Mouse (Mus musculus) stomach, embryonic 16.5 days (tissue): ENCODE data around the gene Gngt1. TPM values are rescaled to one million over a fixed set of nuclear protein-coding genes. Genes with fewer than 3 reads are reported as not detected.

Source experiments
- ATAC-seq: fragments of 200-750 bp; cut with Nextera tagmentation; 2 replicates; pipeline ENCODE4 v1.8.0; 2017; ENCODE audit warnings: moderate number of reproducible peaks, moderate TSS enrichment; ENCODE audit not compliant: insufficient read depth, low FRiP score
- H3K27ac ChIP-seq: fragments of 300-500 bp; sonication (generic); 2 replicates; pipeline ENCODE4 v1.5.1; 2014; ENCODE audit warnings: low read length
- H3K27me3 ChIP-seq: fragments of 300-500 bp; sonication (generic); 2 replicates; pipeline ENCODE4 v1.6.1; 2014; ENCODE audit warnings: low read length, control low read depth, mixed read lengths; ENCODE audit not compliant: control insufficient read depth, insufficient read depth
- H3K36me3 ChIP-seq: fragments of 300-500 bp; sonication (generic); 2 replicates; pipeline ENCODE4 v1.6.1; 2014; ENCODE audit warnings: low read length; ENCODE audit not compliant: control insufficient read depth, insufficient read depth
- H3K4me1 ChIP-seq: fragments of 300-500 bp; sonication (generic); 2 replicates; pipeline ENCODE4 v1.6.1; 2014; ENCODE audit warnings: low read length, control low read depth, mixed read lengths; ENCODE audit not compliant: control insufficient read depth, insufficient read depth
- H3K4me2 ChIP-seq: fragments of 300-500 bp; sonication (generic); 2 replicates; pipeline ENCODE4 v1.6.1; 2014; ENCODE audit warnings: low read depth, low read length, mixed read lengths
- H3K4me3 ChIP-seq: fragments of 300-500 bp; sonication (generic); replicated peaks from 2 replicates; pipeline ENCODE4 v1.5.1; 2014; ENCODE audit warnings: mild to moderate bottlenecking, low read length
- H3K9ac ChIP-seq: fragments of 300-500 bp; sonication (generic); 2 replicates; pipeline ENCODE4 v1.6.1; 2014; ENCODE audit warnings: low read length
- H3K9me3 ChIP-seq: fragments of 300-500 bp; sonication (generic); replicated peaks from 2 replicates; pipeline ENCODE4 v1.6.1; 2016; ENCODE audit warnings: low read length, control low read depth; ENCODE audit not compliant: control insufficient read depth
- WGBS: fragments of 180-500 bp; shearing (Covaris S2); extraction: QIAGEN DNeasy Blood & Tissue Kit; methylation state at CpG from one replicate; pipeline ENCODE4 v1.1.7; 2014; 5-methylcytosine and 5-hydroxymethylcytosine counted together
- polyA plus RNA-seq: library from polyadenylated mRNA; unstranded; fragments of >200 nt; fragmentation: Nextera tagmentation; extraction: Ambion mirVana; gene quantifications from 2 replicates; pipeline ENCODE4 v1.2.1, GENCODE M21; 2015

Gene Gngt1
- 0.22 TPM in 1 of 2 replicates, not detected in the other for polyA plus RNA-seq

DNA sequence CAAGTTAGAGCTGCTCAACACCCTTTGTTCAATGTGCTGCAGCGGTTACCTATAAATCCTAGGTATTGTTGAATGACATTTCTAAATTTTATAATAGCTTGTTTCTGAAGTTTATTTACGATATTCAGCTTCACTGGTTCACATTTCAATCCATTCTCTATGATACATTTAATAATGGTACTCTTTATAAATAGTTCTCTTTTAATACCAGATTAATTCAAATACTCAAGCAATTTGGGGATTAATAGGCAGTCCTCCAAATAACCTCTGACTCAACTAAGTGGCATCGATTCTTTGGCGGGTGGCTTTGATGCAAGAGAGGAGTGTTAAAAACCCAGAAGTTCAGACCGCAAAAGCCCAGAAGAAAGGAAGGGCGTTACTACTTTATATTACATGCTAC is at the start of gene Gngt1:
TSS of gene Gngt1 (plus strand) at position 301 of the 400 bp plus-strand sequence.
- 83% methylated on average over 6 of the region's 6 CpGs for WGBS

GRCm38 (mm10) chr6:3954969-3955368 is 38.6 kb upstream of the Gngt1 start:
- Histone ChIP-seq H3K36me3 (no peaks in the 10 kb centered on the region), H3K27me3 (no peaks in the 10 kb centered on the region), H3K4me2 (no peak overlapping the region), H3K9ac (no peak overlapping the region), H3K27ac (no peak overlapping the region), H3K9me3 (no peaks in the 10 kb centered on the region), H3K4me1 (no peaks in the 10 kb centered on the region), H3K4me3 (no peak overlapping the region)
- ATAC-seq = no peak
- WGBS = 47% methylated on average over 4 of the region's 4 CpGs

More for the DNA sequence above, at the start of gene Gngt1:
- Histone ChIP-seq H3K4me3 (no peak within 1 kb of the TSS), H3K36me3 (no peaks in the 10 kb centered on the region), H3K4me2 (no peak within 1 kb of the TSS), H3K27ac (no peak within 1 kb of the TSS), H3K4me1 (no peaks in the 10 kb centered on the region), H3K9ac (no peak within 1 kb of the TSS), H3K9me3 (no peaks in the 10 kb centered on the region), H3K27me3 (no peaks in the 10 kb centered on the region)
- no peak for ATAC-seq

DNA sequence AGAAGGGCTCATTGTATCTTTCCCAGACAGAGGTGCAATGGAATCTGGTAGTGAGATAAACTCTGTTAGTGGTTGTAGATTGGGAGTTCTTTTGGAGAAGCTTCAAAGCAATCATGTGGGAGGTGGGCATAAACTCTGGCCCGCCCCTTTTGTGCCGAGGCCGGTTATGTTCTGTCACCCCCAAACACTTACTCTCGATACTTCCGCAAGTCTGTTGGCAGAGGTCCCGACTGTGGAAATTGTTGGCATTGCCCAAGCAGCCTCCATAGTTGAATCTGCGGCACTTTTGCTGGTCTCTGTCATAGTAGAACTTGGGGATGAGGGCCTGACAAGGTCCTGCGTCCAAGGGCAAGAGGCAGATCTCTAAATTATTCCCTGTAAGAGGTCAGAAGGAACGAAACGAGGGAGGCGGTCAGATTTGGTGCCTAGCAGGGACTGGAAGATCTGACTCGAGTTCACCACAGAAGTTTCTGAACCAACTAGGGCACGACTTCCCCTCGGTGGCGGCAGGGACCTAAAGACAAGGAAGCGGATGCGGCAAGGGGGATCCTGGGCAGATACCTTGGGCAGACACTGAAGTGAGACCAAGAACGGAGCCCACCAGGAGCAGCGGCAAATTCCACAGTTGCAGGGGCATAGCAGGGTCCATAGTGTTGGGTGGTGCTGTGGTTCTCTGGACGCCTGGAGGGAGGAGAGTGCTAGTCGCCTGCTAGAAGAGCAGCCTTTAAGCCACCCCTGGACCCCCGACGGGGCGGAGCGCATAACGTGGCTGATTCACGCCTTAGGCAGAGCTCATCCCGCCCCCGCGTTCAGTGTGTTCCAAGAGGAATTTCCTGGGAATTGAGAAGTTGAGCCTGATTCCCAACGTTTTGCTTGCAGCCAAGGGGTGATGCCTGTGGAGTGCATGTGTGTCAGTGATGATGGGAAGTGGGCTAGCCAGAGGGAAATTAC is 25.6 kb upstream of the Gngt1 start:
- H3K4me2 ChIP-seq = peak overlapping the region; percentile 47
- H3K27ac ChIP-seq = no peak overlapping the region
- 0 out of 2 replicates have a peak, but pooled peaks cover 3% of the 10 kb centered on the region for H3K27me3 ChIP-seq
- 23% methylated on average over 31 of the region's 31 CpGs for WGBS
- H3K4me3 ChIP-seq = peak overlapping the region; percentile 30
- H3K9me3 ChIP-seq = no peaks in the 10 kb centered on the region
- peak overlapping the region; percentile 54; the same call in 1 of the 2 replicates for H3K9ac ChIP-seq
- no peaks in the 10 kb centered on the region for H3K36me3 ChIP-seq
- H3K4me1 ChIP-seq = no peaks in the 10 kb centered on the region
- ATAC-seq = no peak

DNA sequence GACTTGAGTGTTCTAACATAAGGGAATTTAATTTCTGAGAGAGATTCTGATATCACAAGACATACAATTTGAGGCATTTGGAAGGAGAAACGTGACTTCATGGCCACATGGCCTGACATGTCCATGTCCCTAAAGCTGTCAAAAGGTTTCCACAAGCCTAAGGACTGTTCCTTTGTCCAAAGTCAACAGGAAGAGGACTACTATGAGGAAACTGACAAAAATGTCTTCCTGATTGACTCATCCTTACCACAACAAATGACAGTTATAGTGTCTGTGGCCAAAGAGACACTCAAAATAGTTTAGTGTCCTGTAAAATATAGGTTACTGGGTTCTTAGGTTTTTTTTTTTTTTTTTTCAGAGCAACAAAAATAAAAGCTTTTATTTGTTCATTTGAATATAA is 19.9 kb upstream of the Gngt1 start:
- Histone ChIP-seq H3K9ac (no peak overlapping the region), H3K4me2 (no peak overlapping the region), H3K27me3 (no peaks in the 10 kb centered on the region), H3K36me3 (no peaks in the 10 kb centered on the region), H3K27ac (no peak overlapping the region), H3K4me1 (no peaks in the 10 kb centered on the region), H3K9me3 (no peaks in the 10 kb centered on the region), H3K4me3 (no peak overlapping the region)
- 73% methylated on average over 1 of the region's 1 CpGs for WGBS
- ATAC-seq = no peak

- no peak for ATAC-seq
Observed at GRCm38 (mm10) chr6:3982661-3983284, 10.8 kb upstream of the Gngt1 start.

DNA sequence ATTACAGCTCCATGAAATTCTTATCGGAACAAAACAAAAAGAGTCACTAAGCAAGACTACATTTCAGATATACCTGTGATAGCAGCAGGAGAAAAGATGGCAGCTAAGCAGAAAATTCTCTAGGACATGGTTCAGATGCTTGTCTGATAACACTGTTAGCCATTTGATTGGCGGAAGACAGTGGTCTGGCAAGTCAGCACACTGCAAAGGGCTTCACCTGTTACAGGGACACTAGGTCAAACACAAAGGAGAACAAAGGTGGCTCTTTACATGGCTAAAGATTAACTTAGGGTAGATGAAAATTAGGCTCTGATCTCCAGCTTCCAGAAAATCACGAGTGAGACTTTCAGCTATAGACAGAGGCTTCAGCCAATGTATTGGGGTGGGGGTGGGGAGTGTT is 4.8 kb upstream of the Gngt1 start, which contains the start of gene Tfpi2:
TSS of gene Tfpi2 (minus strand) at position 170 of the 400 bp plus-strand sequence.
- 61% methylated on average over 3 of the region's 3 CpGs for WGBS
- Histone ChIP-seq H3K27ac (no peak within 1 kb of the TSS), H3K4me1 (no peaks in the 10 kb centered on the region), H3K4me2 (no peak within 1 kb of the TSS), H3K36me3 (no peaks in the 10 kb centered on the region), H3K9ac (no peak within 1 kb of the TSS), H3K27me3 (no peaks in the 10 kb centered on the region), H3K4me3 (no peak within 1 kb of the TSS), H3K9me3 (no peaks in the 10 kb centered on the region)
- ATAC-seq = no peak

More at GRCm38 (mm10) chr6:3982661-3983284, 10.8 kb upstream of the Gngt1 start:
- no peak overlapping the region for H3K4me3 ChIP-seq
- H3K27me3 ChIP-seq = no peaks in the 10 kb centered on the region
- no peaks in the 10 kb centered on the region for H3K36me3 ChIP-seq
- no peaks in the 10 kb centered on the region for H3K4me1 ChIP-seq
- H3K9me3 ChIP-seq = no peaks in the 10 kb centered on the region
- no peak overlapping the region for H3K4me2 ChIP-seq
- H3K9ac ChIP-seq = no peak overlapping the region
- WGBS = 79% methylated on average over 5 of the region's 5 CpGs
- no peak overlapping the region for H3K27ac ChIP-seq

DNA sequence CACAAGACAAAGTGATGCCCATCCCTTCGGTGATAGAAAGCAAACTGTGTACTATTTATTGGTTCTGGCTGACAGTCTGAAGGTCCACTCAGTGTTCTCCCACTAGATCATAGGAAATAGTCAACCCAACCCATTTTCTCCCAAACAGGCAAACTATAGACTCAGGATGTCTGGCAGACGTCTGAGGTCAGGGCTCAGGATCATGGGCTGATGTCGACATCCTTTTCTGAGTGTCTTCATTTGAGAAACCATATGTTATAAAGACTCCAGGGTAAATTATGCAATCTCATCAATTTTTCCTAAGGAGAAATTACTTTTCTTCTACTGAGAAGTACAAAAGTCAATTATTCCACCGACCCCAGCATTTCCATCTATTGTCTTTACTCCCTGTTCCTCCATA is 4.5 kb downstream of the Gngt1 start:
- Histone ChIP-seq H3K4me2 (no peak overlapping the region), H3K27me3 (no peaks in the 10 kb centered on the region), H3K9me3 (no peaks in the 10 kb centered on the region), H3K36me3 (no peaks in the 10 kb centered on the region), H3K4me1 (0 out of 2 replicates have a peak, but pooled peaks cover 4% of the 10 kb centered on the region), H3K4me3 (no peak overlapping the region), H3K9ac (no peak overlapping the region), H3K27ac (no peak overlapping the region)
- no peak for ATAC-seq
- WGBS = 63% methylated on average over 4 of the region's 4 CpGs

GRCm38 (mm10) chr6:3999296-3999695 is 5.7 kb downstream of the Gngt1 start:
- 0 out of 2 replicates have a peak, but pooled peaks cover 5% of the 10 kb centered on the region for H3K4me1 ChIP-seq
- H3K4me3 ChIP-seq = no peak overlapping the region
- H3K27me3 ChIP-seq = no peaks in the 10 kb centered on the region
- no peak overlapping the region for H3K9ac ChIP-seq
- no peak overlapping the region for H3K27ac ChIP-seq
- H3K4me2 ChIP-seq = no peak overlapping the region
- H3K36me3 ChIP-seq = no peaks in the 10 kb centered on the region
- WGBS = 71% methylated on average over 6 of the region's 6 CpGs
- H3K9me3 ChIP-seq = no peaks in the 10 kb centered on the region
- no peak for ATAC-seq

- H3K4me1 ChIP-seq = peaks cover 9% of the 10 kb centered on the region
- no peak overlapping the region for H3K27ac ChIP-seq
- ATAC-seq = no peak
- WGBS = 80% methylated on average over 3 of the region's 3 CpGs
- H3K27me3 ChIP-seq = no peaks in the 10 kb centered on the region
- no peak overlapping the region for H3K9ac ChIP-seq
- H3K4me3 ChIP-seq = no peak overlapping the region
- H3K36me3 ChIP-seq = no peaks in the 10 kb centered on the region
- no peak overlapping the region for H3K4me2 ChIP-seq
- no peaks in the 10 kb centered on the region for H3K9me3 ChIP-seq
Observed at GRCm38 (mm10) chr6:4000716-4001115, 7.1 kb downstream of the Gngt1 start.
